Mouse (Mus musculus) limb, embryonic 12.5 days (tissue): Measurements from ENCODE around the gene Smco2. TPM values are rescaled to one million over a fixed set of nuclear protein-coding genes. Genes with fewer than 3 reads are reported as not detected.
"Not testable (repeated sequence)": the region's sequence is repeated elsewhere in the genome, so short reads cannot be mapped to it uniquely, and the experiment has no call there.

Experiments
- ATAC-seq: fragments of 200-750 bp; cut with Nextera tagmentation; 2 replicates; pipeline ENCODE4 v1.8.0; 2017; ENCODE audit warnings: low read depth, moderate TSS enrichment; ENCODE audit not compliant: insufficient number of reproducible peaks, insufficient read depth, low FRiP score, low TSS enrichment
- H3K27ac ChIP-seq: fragments of 300-500 bp; sonication (generic); 2 replicates; pipeline ENCODE4 v1.5.1; 2016; ENCODE audit warnings: mild to moderate bottlenecking, moderate library complexity
- H3K27me3 ChIP-seq: fragments of 300-500 bp; sonication (generic); 2 replicates; pipeline ENCODE4 v1.6.1; 2016; ENCODE audit warnings: mild to moderate bottlenecking, moderate library complexity
- H3K36me3 ChIP-seq: fragments of 300-500 bp; sonication (generic); 2 replicates; pipeline ENCODE4 v1.6.1; 2016; ENCODE audit warnings: mild to moderate bottlenecking, moderate library complexity
- H3K4me1 ChIP-seq: fragments of 300-500 bp; sonication (generic); replicated peaks from 2 replicates; pipeline ENCODE4 v1.6.1; 2016
- H3K4me2 ChIP-seq: fragments of 300-500 bp; sonication (generic); 2 replicates; pipeline ENCODE4 v1.6.1; 2016; ENCODE audit warnings: mild to moderate bottlenecking, moderate library complexity
- H3K4me3 ChIP-seq: fragments of 300-500 bp; sonication (generic); replicated peaks from 2 replicates; pipeline ENCODE4 v1.5.1; 2016; ENCODE audit warnings: mild to moderate bottlenecking
- H3K9ac ChIP-seq: fragments of 300-500 bp; sonication (generic); replicated peaks from 2 replicates; pipeline ENCODE4 v1.6.1; 2016; ENCODE audit warnings: mild to moderate bottlenecking, moderate library complexity
- H3K9me3 ChIP-seq: fragments of 300-500 bp; sonication (generic); 2 replicates; pipeline ENCODE4 v1.6.1; 2016; ENCODE audit warnings: mild to moderate bottlenecking, moderate library complexity
- WGBS: fragments of 180-500 bp; shearing (Covaris S2); methylation state at CpG from one replicate; pipeline ENCODE4 v1.1.7; 2016; 5-methylcytosine and 5-hydroxymethylcytosine counted together
- polyA plus RNA-seq: library from polyadenylated mRNA; unstranded; fragments of >200 nt; fragmentation: Nextera tagmentation; extraction: Ambion mirVana; gene quantifications from 2 replicates; pipeline ENCODE4 v1.2.1, GENCODE M21; 2016

Smco2 gene
- polyA plus RNA-seq, 1 experiment from 2014 or later: not detected

DNA sequence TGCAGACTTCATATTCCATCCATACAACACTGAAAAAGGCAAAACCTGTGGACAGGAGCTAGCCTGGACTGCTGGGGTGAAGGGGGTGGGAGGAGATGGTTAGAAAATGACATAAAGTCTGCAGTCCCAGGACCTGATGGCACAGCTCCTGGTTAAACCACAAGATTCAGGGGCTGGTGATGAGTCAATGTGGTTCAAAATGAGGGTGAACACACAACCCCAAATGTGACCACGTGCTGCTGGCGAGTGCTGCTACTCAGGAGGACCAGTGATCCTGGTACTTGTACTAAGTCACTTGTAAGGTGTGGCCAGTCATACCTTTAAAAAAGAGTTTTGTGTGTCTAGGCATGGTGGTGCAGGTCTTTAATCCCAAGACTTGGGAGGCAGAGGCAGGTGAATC, 13.2 kb downstream of the Smco2 start:
- Histone ChIP-seq H3K4me3 (no peak overlapping the region), H3K36me3 (no peaks in the 10 kb centered on the region), H3K4me2 (no peak overlapping the region), H3K9me3 (no peaks in the 10 kb centered on the region), H3K4me1 (no peaks in the 10 kb centered on the region), H3K9ac (no peak overlapping the region), H3K27me3 (no peaks in the 10 kb centered on the region), H3K27ac (no peak overlapping the region)
- 91% methylated on average over 2 of the region's 2 CpGs for WGBS
- ATAC-seq: no peak

DNA sequence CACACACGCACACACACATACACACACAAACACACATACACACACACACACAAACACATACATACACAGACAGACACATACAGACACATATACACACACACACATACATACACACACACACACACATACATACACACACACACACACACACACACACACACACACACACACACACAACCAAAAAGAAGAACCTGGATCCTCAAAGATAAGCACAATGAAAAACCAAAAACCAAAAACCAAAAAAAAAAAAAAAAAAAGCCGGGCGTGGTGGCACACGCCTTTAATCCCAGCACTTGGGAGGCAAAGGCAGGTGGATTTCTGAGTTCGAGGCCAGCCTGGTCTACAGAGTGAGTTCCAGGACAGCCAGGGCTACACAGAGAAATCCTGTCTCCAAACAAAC, 14.5 kb downstream of the Smco2 start:
- H3K27me3 ChIP-seq, H3K4me1 ChIP-seq, H3K4me2 ChIP-seq, H3K9me3 ChIP-seq, H3K9ac ChIP-seq, H3K4me3 ChIP-seq, H3K36me3 ChIP-seq, H3K27ac ChIP-seq, ATAC-seq: not testable (repeated sequence)
- 90% methylated on average over 4 of the region's 5 CpGs for WGBS

DNA sequence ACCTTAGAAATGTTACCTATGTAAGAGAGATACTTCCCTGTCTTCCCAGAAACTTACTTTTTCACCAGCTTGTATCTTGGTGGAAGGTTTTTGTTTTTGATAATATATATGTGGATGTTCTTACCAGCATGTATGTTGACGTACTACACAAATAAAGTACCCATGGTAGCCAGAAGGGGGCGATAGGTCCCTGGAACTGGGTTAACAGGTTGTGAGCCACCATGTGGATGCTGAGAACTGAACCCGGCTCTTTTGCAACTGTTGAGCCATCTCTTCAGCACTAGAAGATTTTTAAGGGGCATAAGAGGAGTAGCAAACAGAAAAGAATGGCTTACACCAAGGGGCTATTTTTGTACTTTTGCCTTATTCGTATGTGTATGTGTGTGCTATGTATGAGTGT, 15.8 kb downstream of the Smco2 start:
- no peaks in the 10 kb centered on the region for H3K27me3 ChIP-seq
- no peak overlapping the region for H3K9ac ChIP-seq
- H3K4me1 ChIP-seq: no peaks in the 10 kb centered on the region
- WGBS: 76% methylated on average over 4 of the region's 4 CpGs
- H3K4me2 ChIP-seq: no peak overlapping the region
- H3K9me3 ChIP-seq: no peaks in the 10 kb centered on the region
- H3K27ac ChIP-seq: no peak overlapping the region
- no peak overlapping the region for H3K4me3 ChIP-seq
- ATAC-seq: no peak
- H3K36me3 ChIP-seq: no peaks in the 10 kb centered on the region

DNA sequence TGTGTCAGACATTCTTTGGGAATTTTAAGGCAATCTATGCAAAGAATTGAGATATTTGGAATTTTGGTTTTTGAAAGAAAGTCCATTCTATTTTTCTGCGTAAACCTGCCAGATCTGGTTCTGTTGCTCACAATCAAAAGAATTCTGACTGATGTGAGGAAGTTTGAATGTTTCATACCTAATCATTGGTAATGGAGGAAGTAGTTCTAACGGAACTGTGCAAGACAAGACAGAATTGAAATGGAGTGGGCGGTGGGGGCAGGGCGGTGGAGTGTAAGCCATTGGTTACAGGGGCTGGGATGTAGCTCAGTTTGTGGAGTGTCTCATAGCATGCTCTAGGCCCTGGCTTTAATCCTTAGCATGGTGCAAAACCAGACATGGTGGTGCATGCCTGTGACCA, 22.1 kb downstream of the Smco2 start:
- Histone ChIP-seq H3K9me3 (peaks cover 3% of the 10 kb centered on the region), H3K4me1 (no peaks in the 10 kb centered on the region), H3K27ac (no peak overlapping the region), H3K4me2 (no peak overlapping the region), H3K36me3 (no peaks in the 10 kb centered on the region), H3K27me3 (no peaks in the 10 kb centered on the region), H3K4me3 (no peak overlapping the region), H3K9ac (no peak overlapping the region)
- WGBS: 89% methylated on average over 4 of the region's 4 CpGs
- ATAC-seq: no peak

DNA sequence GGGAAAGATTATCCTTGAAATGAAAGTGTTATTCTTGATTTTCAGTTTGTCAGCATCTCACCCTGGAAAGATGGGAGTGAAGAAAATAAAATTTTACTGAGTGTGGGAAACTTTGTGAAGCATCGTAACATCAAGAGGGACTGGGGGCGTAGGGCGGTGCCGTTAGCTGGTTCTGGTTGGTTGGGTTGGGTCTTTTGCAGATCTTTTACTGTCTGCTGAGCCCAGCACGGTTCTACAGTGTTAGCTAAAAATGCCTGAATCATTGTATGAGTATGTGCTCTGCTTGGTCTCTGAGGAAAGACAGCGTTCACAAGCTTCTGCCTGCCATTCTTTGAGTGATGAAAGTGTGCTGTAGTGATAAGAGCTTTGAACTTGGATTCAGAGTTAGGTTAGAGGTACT, 24.5 kb downstream of the Smco2 start:
- no peak overlapping the region for H3K4me2 ChIP-seq
- H3K27me3 ChIP-seq: no peaks in the 10 kb centered on the region
- H3K36me3 ChIP-seq: no peaks in the 10 kb centered on the region
- 88% methylated on average over 6 of the region's 6 CpGs for WGBS
- peaks cover 9% of the 10 kb centered on the region for H3K9me3 ChIP-seq
- H3K4me3 ChIP-seq: no peak overlapping the region
- no peak overlapping the region for H3K27ac ChIP-seq
- H3K4me1 ChIP-seq: peaks cover 10% of the 10 kb centered on the region; the same call in 1 of the 2 replicates
- ATAC-seq: no peak
- H3K9ac ChIP-seq: no peak overlapping the region

DNA sequence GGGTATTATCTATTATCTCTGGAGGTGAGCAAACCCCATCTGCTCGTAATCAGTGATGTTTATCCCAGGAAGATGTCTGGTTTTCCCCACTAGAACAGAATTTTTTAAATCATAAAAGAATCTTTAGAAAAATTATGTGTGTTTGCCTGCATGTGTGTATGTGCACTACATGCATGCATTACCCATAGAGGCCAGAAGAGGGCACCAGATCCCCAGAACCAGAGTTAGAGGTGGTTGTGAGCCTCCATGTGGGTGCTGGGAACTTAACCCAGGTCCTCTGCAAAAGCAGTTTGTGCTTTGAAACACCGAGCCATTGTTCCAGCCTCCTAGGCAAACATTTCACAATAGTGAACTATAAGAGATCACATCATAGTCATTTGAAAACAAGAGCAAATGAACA, 26.9 kb downstream of the Smco2 start:
- Histone ChIP-seq H3K4me2 (no peak overlapping the region), H3K4me3 (no peak overlapping the region), H3K9ac (no peak overlapping the region), H3K36me3 (no peaks in the 10 kb centered on the region), H3K27me3 (no peaks in the 10 kb centered on the region), H3K27ac (no peak overlapping the region), H3K9me3 (peaks cover 9% of the 10 kb centered on the region), H3K4me1 (peaks cover 16% of the 10 kb centered on the region; the same call in 1 of the 2 replicates)
- ATAC-seq: no peak
- WGBS: 92% methylated on average over 2 of the region's 2 CpGs

DNA sequence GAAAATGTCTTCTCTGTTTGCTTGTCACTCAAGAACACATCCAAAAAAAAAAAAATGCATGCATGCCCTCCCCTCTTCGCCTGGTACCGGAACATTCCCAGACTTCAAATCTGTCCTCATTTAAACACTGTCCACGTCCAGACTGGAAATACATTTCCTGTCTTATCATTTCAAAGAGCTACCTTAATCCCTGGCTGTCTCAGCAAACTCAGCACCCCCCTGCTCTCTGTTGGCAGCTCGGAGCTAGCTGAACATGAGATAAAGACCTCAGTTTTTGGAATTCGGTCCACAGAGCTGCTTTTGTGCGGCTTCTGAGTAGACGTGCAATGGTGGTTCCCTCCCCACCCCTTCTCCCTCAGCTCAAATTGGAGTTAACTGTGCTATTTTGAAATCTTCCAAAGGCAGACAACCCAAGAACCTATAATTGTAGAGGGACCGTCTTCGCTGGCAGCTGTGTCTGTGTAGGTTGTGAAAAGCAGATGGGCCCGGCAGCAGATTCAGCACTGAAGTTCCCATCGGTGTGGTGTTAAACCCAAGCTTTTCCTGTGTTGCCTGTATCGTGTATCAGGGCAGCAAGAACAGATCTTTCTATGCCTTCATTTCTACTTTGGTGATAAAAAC, 27.6 kb downstream of the Smco2 start:
- Histone ChIP-seq H3K27me3 (no peaks in the 10 kb centered on the region), H3K9me3 (peaks cover 9% of the 10 kb centered on the region), H3K4me2 (no peak overlapping the region), H3K27ac (no peak overlapping the region), H3K9ac (no peak overlapping the region), H3K36me3 (no peaks in the 10 kb centered on the region), H3K4me1 (peaks cover 16% of the 10 kb centered on the region; the same call in 1 of the 2 replicates), H3K4me3 (no peak overlapping the region)
- WGBS: 90% methylated on average over 12 of the region's 12 CpGs
- no peak for ATAC-seq

DNA sequence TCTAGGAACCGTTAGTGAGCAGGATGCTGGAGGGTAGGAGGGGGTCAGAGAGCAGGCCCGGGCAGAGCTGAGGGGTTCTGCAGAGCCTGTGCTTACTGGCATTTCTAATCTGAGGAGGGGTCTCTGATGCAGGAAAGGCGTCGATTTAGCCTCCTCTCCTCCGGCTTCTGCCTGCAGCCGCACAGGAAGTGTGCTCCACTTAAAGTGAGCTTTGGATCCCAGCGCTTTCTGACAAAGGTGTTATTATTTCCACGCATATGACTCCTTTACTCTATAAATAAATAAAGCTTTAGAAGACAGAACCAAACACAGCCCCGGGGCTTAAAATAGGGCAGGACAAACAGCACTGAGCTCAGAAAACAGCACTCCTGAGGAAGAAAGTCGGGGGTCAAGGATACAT, 29.0 kb downstream of the Smco2 start:
- Histone ChIP-seq H3K4me2 (no peak overlapping the region), H3K4me1 (peaks cover 16% of the 10 kb centered on the region; the same call in 1 of the 2 replicates), H3K27me3 (no peaks in the 10 kb centered on the region), H3K9me3 (peaks cover 9% of the 10 kb centered on the region), H3K4me3 (no peak overlapping the region), H3K36me3 (no peaks in the 10 kb centered on the region), H3K9ac (no peak overlapping the region), H3K27ac (no peak overlapping the region; the same call in 1 of the 2 replicates)
- ATAC-seq: peak; percentile 34; the same call in 1 of the 2 replicates
- 48% methylated on average over 10 of the region's 10 CpGs for WGBS

DNA sequence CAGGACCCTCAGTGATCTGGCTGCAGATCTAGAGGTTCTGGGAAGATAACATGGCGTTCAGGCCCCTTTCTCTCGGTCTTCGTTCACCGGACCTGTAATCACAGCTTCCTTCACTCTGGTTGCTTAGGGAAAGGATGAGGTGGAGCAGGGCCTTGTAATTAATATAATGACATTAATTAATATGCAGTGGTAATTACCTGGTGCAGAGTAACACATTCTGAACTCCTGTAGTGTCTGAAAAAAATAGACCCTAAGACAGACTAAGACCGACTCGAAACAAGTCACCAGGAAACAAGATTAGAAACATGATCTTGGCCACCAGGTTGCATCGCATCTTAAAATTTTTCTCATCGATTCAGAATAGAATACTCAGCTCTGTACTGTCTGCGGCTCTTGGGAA, 30.0 kb downstream of the Smco2 start:
- no peak for ATAC-seq
- no peaks in the 10 kb centered on the region for H3K27me3 ChIP-seq
- no peaks in the 10 kb centered on the region for H3K36me3 ChIP-seq
- peaks cover 20% of the 10 kb centered on the region; the same call in 1 of the 2 replicates for H3K4me1 ChIP-seq
- no peak overlapping the region for H3K9ac ChIP-seq
- H3K4me3 ChIP-seq: no peak overlapping the region
- H3K9me3 ChIP-seq: peaks cover 9% of the 10 kb centered on the region
- H3K4me2 ChIP-seq: no peak overlapping the region
- 86% methylated on average over 9 of the region's 9 CpGs for WGBS
- no peak overlapping the region for H3K27ac ChIP-seq

DNA sequence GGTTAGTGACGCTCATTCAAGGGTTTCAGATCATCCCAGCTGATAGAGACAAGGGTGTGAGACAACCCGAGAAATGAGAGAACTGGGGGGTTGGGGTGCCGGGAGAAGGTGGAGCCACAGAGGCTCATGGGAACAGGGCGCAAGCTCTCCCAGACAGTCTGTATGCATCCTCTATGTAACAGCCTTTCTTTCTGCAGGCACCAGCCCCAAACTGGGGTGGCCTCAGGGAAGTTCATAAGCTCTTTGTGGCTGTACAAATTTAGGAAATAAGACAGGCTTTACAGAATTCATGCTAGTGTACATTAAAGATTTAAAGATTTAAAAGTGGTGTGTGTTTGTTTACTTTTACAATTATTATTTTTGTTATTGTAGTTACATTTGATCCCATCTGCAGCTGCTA, 30.4 kb downstream of the Smco2 start:
- Histone ChIP-seq H3K36me3 (no peaks in the 10 kb centered on the region), H3K4me2 (no peak overlapping the region), H3K4me3 (no peak overlapping the region), H3K27ac (no peak overlapping the region), H3K4me1 (peaks cover 23% of the 10 kb centered on the region; the same call in 1 of the 2 replicates), H3K27me3 (no peaks in the 10 kb centered on the region), H3K9me3 (peaks cover 9% of the 10 kb centered on the region), H3K9ac (no peak overlapping the region)
- WGBS: 76% methylated on average over 4 of the region's 4 CpGs
- no peak for ATAC-seq

DNA sequence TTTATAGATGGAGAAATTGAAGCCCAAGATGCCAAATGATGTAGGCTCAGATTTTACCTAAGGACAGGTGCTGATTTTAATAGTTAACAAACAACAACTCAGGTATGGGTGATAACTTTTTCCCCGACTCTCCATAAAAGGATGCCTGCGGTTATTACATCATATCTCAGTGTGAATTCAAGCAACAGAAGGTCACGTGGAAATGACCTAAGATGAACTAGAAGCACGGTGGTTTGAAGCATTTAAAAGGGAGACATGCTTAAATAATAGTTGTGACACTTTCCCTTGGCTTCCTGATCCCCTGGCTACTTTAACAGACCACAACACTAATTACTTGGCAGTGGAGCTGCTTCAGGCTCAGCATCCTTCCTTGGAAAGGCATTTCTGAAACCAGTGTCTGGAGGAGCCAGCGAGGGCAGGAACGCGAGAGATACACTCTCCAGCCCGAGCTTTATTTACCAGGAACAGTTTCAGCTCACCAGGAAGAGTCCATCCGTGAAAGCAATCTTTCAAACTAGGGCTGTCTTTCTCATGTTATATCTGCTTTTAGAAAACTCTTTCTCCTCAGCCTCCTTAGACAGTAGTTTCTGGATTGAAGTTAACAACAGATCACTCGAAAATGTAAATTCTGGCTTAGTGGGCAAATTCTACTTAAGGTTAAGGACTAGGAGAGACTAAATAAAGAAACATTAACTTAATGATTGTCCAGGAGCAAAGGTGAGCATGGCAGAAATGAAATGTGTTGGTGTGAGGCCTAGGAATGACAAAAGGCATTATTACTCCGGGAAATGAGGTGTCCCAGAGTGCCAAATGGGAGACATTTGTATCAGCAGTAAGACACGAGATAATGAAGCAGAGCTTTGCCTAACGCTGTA, 32.2 kb downstream of the Smco2 start:
- Histone ChIP-seq H3K27ac (no peak overlapping the region), H3K9ac (no peak overlapping the region), H3K4me2 (no peak overlapping the region), H3K36me3 (no peaks in the 10 kb centered on the region), H3K4me3 (no peak overlapping the region), H3K27me3 (no peaks in the 10 kb centered on the region), H3K4me1 (peaks cover 37% of the 10 kb centered on the region), H3K9me3 (peaks cover 4% of the 10 kb centered on the region)
- WGBS: 50% methylated on average over 13 of the region's 13 CpGs
- no peak for ATAC-seq
